Mouse (Mus musculus) E14TG2a.4 (cell line): ENCODE measurements at regions not wholly inside any gene's neighbourhood (a gene's known extent, or its start where the extent isn't known, plus 50 kb on each side); places are given as distances from the start of the nearest gene placed in this dataset.

Source experiments
- CTCF ChIP-seq: conservative IDR thresholded peaks from 2 replicates; pipeline ENCODE4 v1.5.1; 2014; ENCODE audit warnings: low read length
- NANOG ChIP-seq: IDR thresholded peaks from 2 replicates; pipeline ENCODE4 v1.6.1; 2014; ENCODE audit warnings: borderline replicate concordance, low read length, mixed read lengths
- POU5F1 ChIP-seq: IDR thresholded peaks from 2 replicates; pipeline ENCODE4 v1.6.1; 2014; ENCODE audit warnings: low read length, borderline replicate concordance

DNA sequence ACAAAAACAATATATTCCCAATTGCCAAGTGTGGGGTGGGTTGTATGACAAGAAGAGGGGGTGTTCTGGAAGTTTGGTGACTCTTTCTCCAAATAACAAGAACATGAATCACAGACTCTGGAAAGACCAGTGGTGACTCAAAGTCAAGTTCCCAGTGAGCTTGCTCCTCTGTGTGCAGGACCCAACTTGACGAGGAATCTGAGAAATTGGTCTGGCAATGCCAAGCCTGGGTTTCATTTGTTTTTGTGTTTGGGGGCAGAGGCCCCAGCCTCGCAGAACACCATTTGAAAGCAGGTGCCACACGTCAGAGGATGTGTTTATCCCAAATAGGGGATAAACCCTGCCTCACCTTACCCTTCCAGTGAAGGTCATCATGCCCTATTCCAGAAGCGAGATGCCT, 163.1 kb upstream of the Shh start:
- TF ChIP-seq CTCF (no peak), POU5F1 (no peak), NANOG (no peak)
